Mouse (Mus musculus): ENCODE data around the gene Olfr1471.
"Not testable (repeated sequence)": the region's sequence is repeated elsewhere in the genome, so short reads cannot be mapped to it uniquely, and the experiment has no call there.

Gene Olfr1471

GRCm38 (mm10) chr19:13443109-13443508 lies at the start of gene Olfr1471:
Gene Olfr1471 (plus strand): TSS chr19:13443409.
- DNase-seq (ENCODE audit: low spot score), result not testable (repeated sequence)

- no peak for DNase-seq (ENCODE audit: low spot score)
Observed at GRCm38 (mm10) chr19:13407549-13407948, 35.7 kb upstream of the Olfr1471 start, which contains the start of gene Olfr1469. Gene Olfr1469 (plus strand): TSS chr19:13407849.

DNA sequence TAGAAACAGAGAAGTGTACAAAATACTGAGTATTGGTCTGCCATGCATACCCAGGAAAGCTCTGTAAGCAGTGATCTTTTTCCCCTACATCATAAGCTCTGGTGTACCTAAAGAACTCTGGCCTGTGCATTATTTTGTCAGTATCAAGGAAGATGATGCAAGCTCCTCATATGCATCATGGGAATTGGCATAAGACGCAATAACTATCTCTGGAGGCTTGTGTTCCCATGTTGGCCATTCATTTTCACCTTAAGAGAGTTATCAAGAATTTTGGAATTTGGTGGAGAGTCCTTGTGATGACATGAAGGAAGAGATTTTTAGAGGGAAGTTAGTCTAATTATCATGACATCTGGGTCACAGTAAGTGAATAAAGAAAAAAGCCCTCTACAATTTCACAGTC lies 12.8 kb downstream of the Olfr1471 start, which contains the start of gene Olfr1472:
Gene Olfr1472, minus strand, starts transcription at position 101 of the 400 bp plus-strand sequence.
- DNase-seq (ENCODE audit: low spot score), result no peak

- DNase-seq (ENCODE audit: low spot score), result not testable (repeated sequence)
Observed at GRCm38 (mm10) chr19:13469265-13469664, 26.1 kb downstream of the Olfr1471 start, which contains the start of gene Olfr1474. Gene Olfr1474 (plus strand): TSS chr19:13469565.

DNA sequence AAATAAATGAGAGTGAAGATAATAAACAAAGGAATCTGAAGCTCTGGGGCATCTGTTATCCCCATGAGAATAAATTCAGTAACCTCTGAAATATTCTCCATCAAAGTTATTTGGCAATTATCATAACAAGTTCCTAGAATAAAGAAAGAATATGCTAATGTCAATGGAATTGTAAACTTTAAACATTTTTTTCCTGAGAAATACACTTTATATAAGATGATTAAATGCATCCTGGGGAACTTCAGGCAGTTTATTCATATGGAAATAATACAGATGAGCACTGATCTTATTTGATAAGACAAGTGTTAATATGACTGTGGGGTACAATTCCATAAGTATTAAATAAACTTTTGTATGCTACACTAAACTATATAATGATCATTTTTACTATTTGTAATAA lies 36.9 kb downstream of the Olfr1471 start, which contains the start of gene Olfr1475:
Gene Olfr1475, minus strand, starts transcription at position 101 of the 400 bp plus-strand sequence.
- DNase-seq (ENCODE audit: low spot score), result no peak

DNA sequence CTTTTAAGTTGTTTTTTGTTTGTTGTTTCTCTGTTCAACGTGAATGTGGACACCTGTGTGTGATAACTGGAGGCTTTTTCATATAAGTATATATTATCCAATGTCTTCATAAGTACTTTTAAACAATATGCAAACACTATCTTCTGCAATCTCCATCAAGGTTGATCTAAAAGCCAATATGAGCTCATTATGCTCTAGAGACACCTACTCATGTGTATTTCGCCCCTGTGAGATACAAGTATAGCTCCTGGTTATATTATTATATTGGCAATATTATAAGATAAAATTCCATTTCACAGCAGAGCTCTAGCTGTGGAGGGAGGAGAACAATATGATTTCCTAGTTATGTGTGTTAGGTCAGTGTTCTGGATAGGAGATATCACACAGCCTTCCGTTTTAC lies 57.0 kb downstream of the Olfr1471 start, which contains the start of gene Olfr1477:
Gene Olfr1477, plus strand, starts transcription at position 301 of the 400 bp plus-strand sequence.
- no peak for DNase-seq (ENCODE audit: low spot score)

Measured in urinary bladder, postnatal 14 days (tissue).